Mouse (Mus musculus): ENCODE measurements around the gene Hoga1. TPM values are rescaled to one million over a fixed set of nuclear protein-coding genes. Genes with fewer than 3 reads are reported as not detected.

The Hoga1 gene
- total RNA-seq, 2 experiments from 2014 or later, result 4.9 to 5.0 TPM

DNA sequence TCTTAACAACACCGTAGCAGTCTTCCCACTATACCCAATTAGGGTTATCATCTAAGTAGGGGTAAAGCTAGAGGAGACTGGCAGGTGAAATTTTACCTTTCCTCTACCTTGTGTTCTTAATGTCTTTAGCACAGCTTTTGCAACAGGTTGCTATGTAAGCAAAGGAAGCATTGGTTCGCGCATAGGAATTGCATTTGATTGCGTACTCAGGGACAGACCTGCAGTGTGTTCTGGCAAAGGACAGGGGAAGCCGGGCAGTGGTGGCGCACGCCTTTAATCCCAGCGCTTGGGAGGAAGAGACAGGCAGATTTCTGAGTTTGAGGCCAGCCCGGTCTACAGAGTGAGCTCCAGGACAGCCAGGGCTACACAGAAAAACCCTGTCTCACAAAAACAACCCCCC is 72.7 kb downstream of the Hoga1 start:
- DNase-seq (ENCODE audit: low spot score in 2 of 2), result no peak

DNA sequence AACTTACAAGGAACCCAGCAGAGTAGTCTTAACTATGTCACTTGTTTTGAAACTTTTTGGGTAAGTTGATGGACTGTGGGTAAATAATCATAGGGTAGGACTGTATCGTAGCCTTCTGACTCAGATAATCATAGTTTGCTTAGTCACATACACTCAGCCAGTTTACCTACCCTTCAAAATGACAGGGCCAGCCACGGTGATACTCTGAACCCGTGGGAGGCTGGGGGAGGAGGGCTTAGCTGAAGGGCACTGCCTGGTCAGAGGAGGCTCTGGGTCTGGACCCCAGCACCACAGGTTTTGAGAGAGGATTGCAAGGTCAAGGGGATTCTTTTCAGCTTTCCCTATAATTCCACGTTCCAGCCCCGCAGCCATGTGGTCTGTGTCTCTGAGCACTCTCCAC is 73.2 kb downstream of the Hoga1 start:
- DNase-seq (ENCODE audit: low spot score in 2 of 2), result no peak

DNA sequence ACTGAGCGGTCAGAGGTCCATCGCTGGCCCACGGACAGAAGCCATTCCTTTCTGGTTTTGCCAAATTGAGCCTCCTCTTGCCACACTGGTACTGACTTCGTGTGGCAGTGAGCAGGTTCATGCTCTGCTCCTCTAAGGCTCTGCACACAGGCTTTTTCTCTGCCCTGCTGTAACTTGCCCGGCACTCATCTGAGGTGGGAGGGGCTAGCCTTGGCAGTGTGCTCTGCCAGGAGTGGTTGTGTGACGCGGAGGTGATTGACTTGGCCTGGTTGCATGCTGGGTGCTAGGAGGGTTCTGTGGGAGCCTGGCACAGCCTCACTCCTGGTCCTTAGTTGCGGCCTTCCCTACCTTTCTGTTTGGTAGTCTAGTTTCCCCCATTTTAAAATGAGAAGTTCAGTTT is 75.0 kb downstream of the Hoga1 start:
- DNase-seq (ENCODE audit: low spot score in 2 of 2), result no peak

Other genes with a start within 250 kb of the Hoga1 start
- 1 to 10 TPM; 3.2 to 3.8 TPM for gene Arhgap19, start 243.6 kb upstream of the Hoga1 start, total RNA-seq (2021)
- 10 to 100 TPM; 14.0 to 15.7 TPM for gene Frat1, start 215.6 kb upstream of the Hoga1 start, total RNA-seq (2021)
- gene Frat2, start 197.5 kb upstream of the Hoga1 start, total RNA-seq (2021), result 1 to 10 TPM; 7.1 to 7.4 TPM
- 10 to 100 TPM; 29.7 to 31.5 TPM for gene Rrp12, start 149.4 kb upstream of the Hoga1 start, total RNA-seq (2021)
- 100 to 1,000 TPM; 593 to 606 TPM for gene Pgam1, start 133.7 kb upstream of the Hoga1 start, total RNA-seq (2021)
- gene Exosc1, start 112.2 kb upstream of the Hoga1 start, total RNA-seq (2021), result 10 to 100 TPM; 20.4 to 30.6 TPM
- 10 to 100 TPM; 42.7 to 49.4 TPM for gene Zdhhc16, start 112.1 kb upstream of the Hoga1 start, total RNA-seq (2021)
- gene Mms19, start 64.5 kb upstream of the Hoga1 start, total RNA-seq (2021), result 10 to 100 TPM; 30.9 to 32.3 TPM
- 10 to 100 TPM; 12.0 to 12.2 TPM for gene Ubtd1, start 63.8 kb upstream of the Hoga1 start, total RNA-seq (2021)
- gene Ankrd2, start 9.6 kb upstream of the Hoga1 start, total RNA-seq (2021), result under 1 TPM; 0.30 to 0.44 TPM
- gene 4933411K16Rik, start 6.6 kb downstream of the Hoga1 start, total RNA-seq (2021), result under 1 TPM; 0.53 to 0.73 TPM
- 10 to 100 TPM; 66.2 to 67.8 TPM for gene Morn4, start 40.7 kb downstream of the Hoga1 start, total RNA-seq (2021)
- 10 to 100 TPM; 68.9 to 69.7 TPM for gene Pi4k2a, start 44.9 kb downstream of the Hoga1 start, total RNA-seq (2021)
- 10 to 100 TPM; 32.0 to 33.3 TPM for gene Avpi1, start 83.4 kb downstream of the Hoga1 start, total RNA-seq (2021)
- 1 to 10 TPM; 8.3 to 8.6 TPM for gene Marveld1, start 101.8 kb downstream of the Hoga1 start, total RNA-seq (2021)
- 10 to 100 TPM; 78.2 to 85.1 TPM for gene Zfyve27, start 118.3 kb downstream of the Hoga1 start, total RNA-seq (2021)
- 1 to 10 TPM in 1 of 2 experiments, under 1 TPM in 1; 0.49 to 2.1 TPM for gene Sfrp5, start 156.6 kb downstream of the Hoga1 start, total RNA-seq (2021)
- gene Golga7b, start 202.0 kb downstream of the Hoga1 start, total RNA-seq (2021), result 100 to 1,000 TPM; 112 to 119 TPM